Mouse (Mus musculus): ENCODE data around the gene Gpr34. TPM values are rescaled to one million over a fixed set of nuclear protein-coding genes. Genes with fewer than 3 reads are reported as not detected.

Gene Gpr34
- total RNA-seq (2021): 10 to 100 TPM in 1 of 2 experiments, 1 to 10 TPM in 1; 8.7 to 11.7 TPM
- long read RNA-seq, experiment 1, transcript Gpr34-202 (3 exons, 1,898 nt): major isoform, 6 of 8 reads
- long read RNA-seq, experiment 1, partial matches to known transcripts: 0 of 8 reads
- long read RNA-seq, experiment 1, other reads (novel, unspliced or antisense): 2 of 8 reads
- long read RNA-seq, experiment 2, partial matches to known transcripts: 0 of 2 reads
- long read RNA-seq, experiment 2, other reads (novel, unspliced or antisense): 0 of 2 reads

DNA sequence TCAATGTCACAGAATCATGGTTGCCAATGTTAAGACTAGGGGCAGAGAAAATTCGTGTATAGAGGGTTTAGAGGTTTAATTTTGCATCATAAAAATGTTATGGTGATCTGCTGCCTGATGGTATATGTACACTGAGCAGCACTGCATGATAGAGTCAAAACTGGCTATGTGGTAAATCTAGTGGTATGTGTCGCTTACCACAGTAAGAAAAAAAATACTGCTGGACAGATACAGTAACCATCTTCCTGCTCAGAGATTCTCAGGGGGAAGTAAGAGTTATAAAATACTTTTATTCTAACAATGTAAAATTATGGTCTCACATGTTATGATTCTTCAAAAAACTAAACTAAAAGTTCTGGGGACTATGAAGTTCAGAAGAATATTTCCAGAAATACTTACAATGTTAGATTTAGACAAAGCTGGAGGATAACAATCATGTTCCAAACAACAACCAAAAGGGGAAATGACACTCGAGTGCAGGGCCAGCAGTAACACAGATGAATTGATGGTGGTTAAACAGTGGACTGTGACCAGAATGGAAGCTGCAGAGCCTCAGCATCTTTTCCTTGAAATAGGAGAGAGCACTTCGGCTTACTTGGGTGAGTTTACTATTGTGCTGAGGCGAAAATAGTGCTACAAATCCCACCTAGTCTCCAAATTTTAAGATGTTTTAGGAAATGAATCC lies at the start of gene Gpr34:
Gene Gpr34, plus strand, starts transcription at position 491 of the 685 bp plus-strand sequence.
- TF ChIP-seq CTCF (conservative IDR thresholded peaks at IDR 0.05): no peak
- peak within 1 kb of the TSS; percentile 39; the same call in 1 of the 2 replicates for H3K27ac ChIP-seq
- no peak within 1 kb of the TSS for H3K4me3 ChIP-seq
- no peak for DNase-seq (ENCODE audit: low spot score in 2 of 2)

DNA sequence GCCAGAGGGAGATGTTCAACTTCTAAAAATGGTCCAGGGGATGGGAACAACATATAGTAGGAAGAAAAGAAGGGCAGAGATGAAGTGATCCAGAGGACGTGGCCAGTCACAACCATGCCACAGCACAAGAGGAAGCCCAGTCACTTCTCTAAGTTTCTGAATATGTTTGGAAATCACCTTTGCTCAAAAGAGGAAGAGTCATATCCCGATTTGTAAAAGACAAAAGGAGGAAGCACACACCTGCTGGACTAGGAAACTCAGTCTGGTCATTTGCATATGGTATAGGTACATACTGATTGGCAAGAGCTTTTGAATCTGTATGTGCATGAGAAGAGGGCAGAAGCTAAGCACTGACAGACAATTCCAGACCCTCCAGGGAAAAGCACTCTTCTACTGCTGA lies 32.5 kb upstream of the Gpr34 start:
- Histone ChIP-seq H3K4me3 (no peak overlapping the region), H3K27ac (no peak overlapping the region; the same call in 1 of the 2 replicates)
- no peak for DNase-seq (ENCODE audit: low spot score in 2 of 2)
- no peak for TF ChIP-seq CTCF (conservative IDR thresholded peaks at IDR 0.05)

DNA sequence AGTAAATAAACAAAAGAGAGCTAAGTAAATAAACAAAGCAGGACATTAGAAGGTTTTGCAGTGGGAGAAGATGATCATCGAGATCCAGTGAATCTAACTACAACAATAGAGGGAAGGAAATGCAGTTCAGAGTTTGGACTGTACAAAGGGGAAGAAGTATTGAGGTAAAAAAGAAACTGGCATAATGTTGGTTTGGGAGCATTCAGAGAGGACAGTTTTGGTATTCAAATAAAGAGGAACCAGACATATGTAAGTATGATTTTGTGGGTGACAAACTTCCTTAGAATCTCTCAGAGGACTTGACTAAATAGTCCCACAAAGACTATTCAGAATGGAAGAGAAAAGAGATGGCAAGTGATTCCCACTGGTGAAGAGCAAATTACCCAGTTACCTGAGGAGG lies 31.9 kb upstream of the Gpr34 start:
- Histone ChIP-seq H3K27ac (peak overlapping the region; percentile 23; the same call in 1 of the 2 replicates), H3K4me3 (no peak overlapping the region)
- TF ChIP-seq CTCF (conservative IDR thresholded peaks at IDR 0.05): no peak
- no peak for DNase-seq (ENCODE audit: low spot score in 2 of 2)

DNA sequence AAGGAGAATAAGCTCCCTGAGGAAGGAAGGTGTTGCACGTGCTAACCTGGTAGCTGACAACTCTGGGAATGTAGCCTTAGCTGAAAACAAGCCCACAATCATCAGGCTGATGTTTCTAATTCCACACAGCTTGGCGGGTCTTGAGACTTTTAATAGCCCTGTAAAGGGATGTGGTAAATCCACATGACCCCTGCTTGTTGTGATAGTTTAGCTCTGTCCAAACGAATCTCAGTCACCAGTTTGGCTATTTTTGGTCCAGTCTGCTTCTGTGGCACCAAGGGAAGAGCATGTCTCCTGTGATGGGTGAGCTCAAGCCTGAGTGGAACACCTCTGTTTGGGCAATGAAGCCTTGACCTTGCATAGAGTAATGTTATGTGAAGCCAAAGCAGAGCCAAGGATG lies 25.1 kb upstream of the Gpr34 start:
- TF ChIP-seq CTCF (conservative IDR thresholded peaks at IDR 0.05): no peak
- no peak for DNase-seq (ENCODE audit: low spot score in 2 of 2)
- Histone ChIP-seq H3K4me3 (no peak overlapping the region), H3K27ac (no peak overlapping the region)

DNA sequence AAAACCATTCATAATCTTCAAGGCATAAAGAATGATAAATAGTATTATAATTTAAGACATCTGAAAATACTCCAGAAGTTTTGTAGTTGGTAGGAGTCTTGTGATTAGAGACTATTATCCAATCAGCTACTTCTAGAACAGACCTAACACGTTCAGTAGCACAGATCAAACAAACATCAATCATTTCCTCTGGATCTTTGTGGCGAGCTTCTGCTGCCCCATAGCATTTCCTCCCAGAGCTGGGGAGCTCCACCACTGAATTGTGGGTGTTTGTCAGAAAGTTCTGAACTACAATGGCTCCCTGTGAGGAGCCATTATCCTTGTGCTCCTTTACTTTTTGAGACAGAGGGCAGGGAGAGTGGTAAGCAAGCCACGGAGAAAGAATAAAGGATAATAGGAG lies 24.1 kb upstream of the Gpr34 start:
- no peak for TF ChIP-seq CTCF (conservative IDR thresholded peaks at IDR 0.05)
- Histone ChIP-seq H3K4me3 (no peak overlapping the region), H3K27ac (peak overlapping the region; percentile 39; the same call in 1 of the 2 replicates)
- no peak for DNase-seq (ENCODE audit: low spot score in 2 of 2)

DNA sequence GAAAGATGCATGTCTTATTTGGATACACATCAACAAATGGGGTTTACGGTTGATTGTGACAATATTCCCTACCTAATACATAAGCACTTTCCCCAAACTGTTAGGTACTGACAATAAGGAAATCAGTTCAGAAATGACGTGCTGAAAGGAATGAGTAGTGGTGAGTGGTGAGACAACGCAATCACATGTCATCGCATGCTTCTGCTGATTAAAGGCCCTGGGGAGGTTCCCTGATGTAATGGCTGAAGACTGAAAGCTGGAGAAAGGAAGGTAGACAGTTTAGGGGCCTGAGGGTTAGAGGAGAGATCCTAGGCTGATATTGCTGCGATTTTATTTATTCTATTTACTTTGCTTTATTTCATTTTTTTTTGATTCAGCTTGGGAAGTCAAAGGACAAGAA lies 20.8 kb upstream of the Gpr34 start:
- no peak overlapping the region for H3K4me3 ChIP-seq
- DNase-seq (ENCODE audit: low spot score in 2 of 2): no peak
- no peak overlapping the region for H3K27ac ChIP-seq
- TF ChIP-seq CTCF (conservative IDR thresholded peaks at IDR 0.05): no peak

DNA sequence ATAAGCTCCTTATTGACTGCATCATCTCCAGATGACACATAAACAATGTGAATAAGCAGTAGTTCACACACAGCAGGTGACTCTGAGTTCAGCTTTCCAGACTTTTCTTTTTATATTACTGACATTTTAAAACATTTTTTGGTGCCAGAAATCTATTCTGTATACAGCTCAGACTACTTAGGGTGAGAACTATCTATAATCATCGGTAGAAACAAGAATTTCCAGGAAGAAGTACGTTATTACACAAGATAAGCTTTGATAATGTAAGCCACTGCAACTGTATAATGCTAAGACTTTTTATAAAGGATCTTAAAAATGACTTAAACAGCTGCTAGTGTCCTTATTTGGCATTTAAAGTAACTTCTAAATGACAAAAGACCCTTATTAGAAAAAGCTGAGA lies 19.8 kb upstream of the Gpr34 start:
- no peak for DNase-seq (ENCODE audit: low spot score in 2 of 2)
- Histone ChIP-seq H3K27ac (no peak overlapping the region), H3K4me3 (no peak overlapping the region)
- no peak for TF ChIP-seq CTCF (conservative IDR thresholded peaks at IDR 0.05)

DNA sequence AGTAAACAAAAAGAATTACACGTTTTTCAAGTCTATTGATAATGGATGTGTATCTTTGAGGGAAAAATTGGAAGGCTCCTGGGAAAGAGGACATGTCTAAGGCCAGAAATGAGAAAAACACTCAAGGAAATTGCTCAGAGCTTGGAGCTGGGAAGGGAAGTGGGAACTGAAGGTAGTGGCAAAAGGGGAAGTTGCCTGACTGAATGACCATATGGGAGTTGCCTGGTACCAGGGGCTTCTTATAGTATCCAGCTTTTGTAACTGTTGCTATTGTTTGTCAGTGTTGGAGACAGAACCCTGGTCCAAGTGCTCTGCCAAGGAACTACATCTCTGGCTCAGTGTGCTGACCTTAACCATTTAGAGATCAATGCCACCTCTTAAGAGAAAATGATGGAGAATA lies 15.2 kb upstream of the Gpr34 start:
- no peak overlapping the region for H3K4me3 ChIP-seq
- no peak for TF ChIP-seq CTCF (conservative IDR thresholded peaks at IDR 0.05)
- no peak for DNase-seq (ENCODE audit: low spot score in 2 of 2)
- H3K27ac ChIP-seq: no peak overlapping the region

DNA sequence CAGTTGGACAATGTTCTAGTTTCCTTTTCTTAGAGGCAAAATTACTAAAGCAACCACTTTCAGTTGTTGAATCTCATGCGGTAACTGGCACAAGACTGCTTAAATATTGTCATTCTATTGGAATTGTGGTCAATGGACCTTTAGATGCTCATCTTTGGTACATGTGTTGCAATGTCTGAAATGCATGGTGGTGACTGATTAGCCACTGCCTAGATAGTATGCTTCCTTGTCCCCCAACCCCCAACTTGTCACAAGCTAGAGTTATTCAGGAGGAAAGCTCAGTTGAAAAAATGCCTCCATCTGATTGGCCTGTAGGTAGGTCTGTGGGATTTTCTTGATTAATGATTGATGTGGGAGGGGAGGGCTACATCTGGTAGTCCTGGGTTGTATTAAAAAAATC lies 14.6 kb upstream of the Gpr34 start:
- no peak for TF ChIP-seq CTCF (conservative IDR thresholded peaks at IDR 0.05)
- H3K4me3 ChIP-seq: no peak overlapping the region

DNA sequence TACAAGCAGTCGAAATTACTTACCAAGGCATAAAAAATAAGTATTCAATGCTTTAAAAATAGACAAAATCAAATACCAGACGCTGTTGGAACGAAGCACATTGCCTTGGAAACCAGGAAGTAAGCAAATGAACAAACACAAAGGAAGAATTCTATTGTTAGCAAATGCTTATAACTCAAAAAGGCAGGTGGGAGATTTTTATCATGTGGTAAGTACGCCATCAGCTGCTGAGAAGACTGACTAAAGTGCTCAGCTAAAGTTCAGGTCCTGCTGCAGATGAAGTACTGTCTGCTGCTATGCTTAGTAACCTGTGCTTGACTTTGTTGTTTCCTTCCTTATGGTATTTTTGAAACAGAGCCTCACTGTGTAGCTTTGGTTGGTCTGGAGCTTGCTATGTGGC lies 13.4 kb upstream of the Gpr34 start:
- Histone ChIP-seq H3K4me3 (no peak overlapping the region), H3K27ac (peak overlapping the region; percentile 77)
- DNase-seq (ENCODE audit: low spot score in 2 of 2): no peak
- TF ChIP-seq CTCF (conservative IDR thresholded peaks at IDR 0.05): no peak

More for the DNA sequence above, 14.6 kb upstream of the Gpr34 start:
- no peak for DNase-seq (ENCODE audit: low spot score in 2 of 2)
- H3K27ac ChIP-seq: peak overlapping the region; percentile 77

DNA sequence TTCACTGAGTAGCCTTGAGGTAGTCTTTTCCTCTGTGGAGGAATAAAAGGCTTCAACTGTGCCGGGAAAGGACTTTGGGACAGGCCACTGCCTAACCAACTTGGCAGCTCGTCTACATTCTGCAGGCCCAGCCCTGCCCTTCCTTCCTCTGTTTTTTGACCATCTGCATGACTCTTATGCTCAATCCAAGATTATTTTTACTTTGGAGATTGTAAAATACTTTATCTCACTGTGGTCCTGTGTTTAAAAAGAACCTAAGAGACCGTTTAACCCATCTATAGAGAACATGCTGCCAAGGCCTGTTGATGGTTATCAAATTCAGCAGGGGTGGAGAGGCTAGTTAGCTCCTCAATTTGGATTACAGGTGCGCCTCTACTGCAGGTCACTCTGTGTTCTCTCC lies 10.4 kb upstream of the Gpr34 start:
- no peak for TF ChIP-seq CTCF (conservative IDR thresholded peaks at IDR 0.05)
- no peak for DNase-seq (ENCODE audit: low spot score in 2 of 2)
- Histone ChIP-seq H3K27ac (peak overlapping the region; percentile 33), H3K4me3 (no peak overlapping the region)

DNA sequence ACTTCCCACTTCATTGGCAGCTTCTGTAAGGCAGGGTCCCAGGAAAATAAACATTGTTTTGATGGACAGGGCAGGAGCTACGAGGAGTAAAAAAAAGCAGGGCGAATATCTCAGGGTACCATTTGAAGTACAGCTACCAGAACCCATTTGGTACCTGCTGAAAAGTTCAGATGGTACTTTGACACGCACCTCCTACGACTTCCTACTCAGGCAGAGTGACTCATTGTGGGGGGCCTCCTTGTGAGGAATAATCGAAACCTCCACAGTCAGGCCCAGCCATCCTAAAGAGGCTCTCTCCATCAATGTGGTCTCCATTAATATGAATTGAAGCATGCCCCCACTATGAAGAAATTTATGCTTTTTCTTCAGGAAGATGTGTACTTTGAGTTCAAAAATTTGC lies 9.2 kb upstream of the Gpr34 start:
- TF ChIP-seq CTCF (conservative IDR thresholded peaks at IDR 0.05): no peak
- H3K4me3 ChIP-seq: no peak overlapping the region
- H3K27ac ChIP-seq: no peak overlapping the region
- no peak for DNase-seq (ENCODE audit: low spot score in 2 of 2)

DNA sequence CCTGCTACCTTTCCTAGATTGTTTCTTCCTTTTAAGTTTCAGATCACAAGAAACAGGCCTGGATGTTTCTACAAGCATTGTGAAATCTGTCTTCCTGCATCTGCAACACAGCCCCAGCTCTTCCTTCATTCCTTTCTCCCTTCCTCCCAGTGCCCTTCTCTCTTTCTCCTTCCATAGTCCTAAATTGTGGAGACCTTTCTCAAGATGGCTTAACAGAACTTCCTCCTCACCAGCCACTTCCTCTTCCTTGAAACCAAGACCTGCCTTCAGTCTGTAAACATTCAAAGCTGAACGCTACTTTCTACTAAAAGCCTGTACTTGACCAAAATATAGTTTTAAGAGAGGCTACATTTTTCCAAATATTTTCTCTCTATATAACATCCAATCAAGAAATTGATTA lies 4.5 kb downstream of the Gpr34 start:
- H3K4me3 ChIP-seq: no peak overlapping the region
- no peak for DNase-seq (ENCODE audit: low spot score in 2 of 2)
- H3K27ac ChIP-seq: no peak overlapping the region
- TF ChIP-seq CTCF (conservative IDR thresholded peaks at IDR 0.05): no peak

DNA sequence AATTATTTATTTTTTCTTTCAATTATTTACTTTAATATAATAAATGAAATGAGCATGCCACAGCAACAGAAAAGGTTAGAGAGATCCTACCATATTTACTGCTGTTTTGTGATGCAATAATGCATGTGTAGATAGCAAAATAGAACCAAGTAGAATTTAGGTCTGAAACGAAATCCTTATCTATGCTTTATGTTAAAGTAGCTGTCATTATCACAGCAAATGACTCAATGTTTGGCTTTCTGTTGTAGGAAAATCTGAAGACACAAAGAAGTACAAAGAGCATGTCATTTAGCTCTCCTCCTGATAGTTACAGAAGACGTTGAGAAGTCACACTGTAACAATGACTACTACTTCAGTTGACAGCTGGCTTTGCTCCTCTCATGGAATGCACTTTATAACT lies 7.0 kb downstream of the Gpr34 start:
- Histone ChIP-seq H3K4me3 (no peak overlapping the region), H3K27ac (no peak overlapping the region)
- no peak for DNase-seq (ENCODE audit: low spot score in 2 of 2)
- TF ChIP-seq CTCF (conservative IDR thresholded peaks at IDR 0.05): no peak
